Mouse (Mus musculus): Measurements from ENCODE around the gene Zfp800. TPM values are rescaled to one million over a fixed set of nuclear protein-coding genes. Genes with fewer than 3 reads are reported as not detected.

Gene Zfp800
- polyA plus RNA-seq, 2 experiments = 7.1 to 19.5 TPM

DNA sequence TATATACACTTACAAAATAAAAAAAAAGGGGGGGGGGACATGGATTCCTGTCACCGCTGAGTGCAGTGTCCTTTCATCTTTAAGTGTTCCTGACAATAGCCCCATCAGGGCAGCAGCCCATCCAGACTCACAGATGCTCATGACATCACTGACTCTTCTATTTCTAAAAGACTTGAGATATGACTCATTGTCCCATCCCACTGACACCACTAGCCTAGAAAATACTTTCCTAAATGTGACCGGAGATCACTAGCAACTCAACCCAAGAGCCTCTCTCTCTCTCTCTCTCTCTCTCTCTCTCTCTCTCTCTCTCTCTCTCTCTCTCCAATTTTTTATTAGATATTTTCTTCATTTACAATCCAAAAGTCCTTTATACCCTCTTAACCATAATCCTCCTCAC, 205.9 kb downstream of the Zfp800 start:
- H3K4me2 ChIP-seq (replicated peaks; ENCODE audit: low read depth, low read length, severe bottlenecking) = no peak overlapping the region
- no peak for TF ChIP-seq POLR2A (IDR thresholded peaks at IDR 0.05; ENCODE audit: borderline replicate concordance, extremely low read depth, insufficient read depth, insufficient read length)
- H3K9me3 ChIP-seq (ENCODE audit: control insufficient read depth, low read length) = no peaks in the 10 kb centered on the region
- H3K4me1 ChIP-seq (ENCODE audit: control insufficient read depth, insufficient read depth, low read length) = no peaks in the 10 kb centered on the region
- ATAC-seq (ENCODE audit: low FRiP score, low read depth) (no peak), DNase-seq (ENCODE audit: low spot score) (no peak)
- H3K27me3 ChIP-seq (ENCODE audit: control insufficient read depth, insufficient read depth, low read length) = no peaks in the 10 kb centered on the region
- 96% methylated on average over 2 of the region's 2 CpGs for WGBS
- H3K9ac ChIP-seq (ENCODE audit: low read depth, low read length, severe bottlenecking) = no peak overlapping the region
- H3K36me3 ChIP-seq (ENCODE audit: control insufficient read depth, insufficient read depth, low read length) = no peaks in the 10 kb centered on the region
- H3K27ac ChIP-seq (replicated peaks; ENCODE audit: low read depth, low read length) = no peak overlapping the region
- H3K4me3 ChIP-seq (replicated peaks; ENCODE audit: low read length) = no peak overlapping the region

Other genes starting within 250 kb of the Zfp800 start
- 370 and 533 TPM in 2 replicates for gene Arf5, start 25.6 kb upstream of the Zfp800 start, polyA plus RNA-seq (2012; rRNA removed)
- 413 and 428 TPM in 2 replicates for gene Arf5, start 25.6 kb upstream of the Zfp800 start, polyA plus RNA-seq (2014; fragmentation: Nextera tagmentation; extraction: Ambion mirVana)
- 0.11 and 0.17 TPM in 2 replicates for gene Fscn3, start 29.8 kb upstream of the Zfp800 start, polyA plus RNA-seq (2012; rRNA removed)
- gene Fscn3, start 29.8 kb upstream of the Zfp800 start, polyA plus RNA-seq (2014; fragmentation: Nextera tagmentation; extraction: Ambion mirVana) = not detected in 2 replicates
- gene Gcc1, start 30.4 kb upstream of the Zfp800 start, polyA plus RNA-seq (2012; rRNA removed) = 5.8 and 6.7 TPM in 2 replicates
- 8.6 and 9.4 TPM in 2 replicates for gene Gcc1, start 30.4 kb upstream of the Zfp800 start, polyA plus RNA-seq (2014; fragmentation: Nextera tagmentation; extraction: Ambion mirVana)
- not detected in 2 replicates for gene Pax4, start 51.3 kb upstream of the Zfp800 start, polyA plus RNA-seq (2012; rRNA removed)
- gene Pax4, start 51.3 kb upstream of the Zfp800 start, polyA plus RNA-seq (2014; fragmentation: Nextera tagmentation; extraction: Ambion mirVana) = not detected in 2 replicates
- 104 and 113 TPM in 2 replicates for gene Snd1, start 77.1 kb upstream of the Zfp800 start, polyA plus RNA-seq (2012; rRNA removed)
- gene Snd1, start 77.1 kb upstream of the Zfp800 start, polyA plus RNA-seq (2014; fragmentation: Nextera tagmentation; extraction: Ambion mirVana) = 120 and 128 TPM in 2 replicates

Measured in limb, embryonic 14.5 days (tissue).